Mouse (Mus musculus): ENCODE data around the gene Acadvl. TPM values are rescaled to one million over a fixed set of nuclear protein-coding genes. Genes with fewer than 3 reads are reported as not detected.
"Not testable (repeated sequence)": the region's sequence is repeated elsewhere in the genome, so short reads cannot be mapped to it uniquely, and the experiment has no call there.

The Acadvl gene
- total RNA-seq, 2 experiments from 2014 or later = 18.6 to 48.4 TPM

DNA sequence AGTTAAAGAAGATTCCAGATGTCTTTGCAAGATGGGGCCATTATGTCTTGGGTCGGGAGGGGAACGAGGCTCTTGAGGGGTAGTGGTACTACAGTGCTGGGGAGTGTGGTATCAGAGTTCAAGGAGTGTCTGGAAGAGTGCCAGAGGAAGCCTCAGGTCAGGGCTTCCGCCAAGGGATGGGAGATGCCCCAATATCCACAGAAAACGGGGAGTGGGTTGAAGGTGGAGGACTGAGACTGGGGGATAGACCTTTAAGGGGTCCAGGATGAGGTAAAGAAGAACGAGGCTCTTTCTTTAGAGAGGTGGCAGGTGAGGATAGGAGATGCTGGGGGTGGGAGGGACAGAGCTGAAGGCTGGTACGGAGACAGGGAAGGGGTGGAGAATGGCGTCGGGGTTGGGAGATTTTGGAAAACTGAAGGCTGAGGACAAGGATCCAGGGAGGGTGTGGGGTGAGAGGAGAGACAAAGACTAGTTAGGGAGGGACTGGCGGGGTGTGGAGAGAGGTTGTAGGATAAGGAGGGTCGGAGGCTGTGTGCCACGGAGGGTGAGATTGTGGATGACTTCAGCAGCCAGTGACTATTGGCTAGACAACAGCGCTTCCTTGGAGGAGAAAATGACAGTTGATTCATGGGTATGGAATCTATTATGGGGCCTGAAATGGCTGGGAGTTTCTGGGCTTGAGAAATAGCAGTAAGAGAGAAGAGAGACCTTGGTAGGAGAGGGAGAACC is 13.4 kb upstream of the Acadvl start:
- ATAC-seq (replicated peaks; ENCODE audit: low FRiP score, poor library complexity, severe bottlenecking) = no peak

DNA sequence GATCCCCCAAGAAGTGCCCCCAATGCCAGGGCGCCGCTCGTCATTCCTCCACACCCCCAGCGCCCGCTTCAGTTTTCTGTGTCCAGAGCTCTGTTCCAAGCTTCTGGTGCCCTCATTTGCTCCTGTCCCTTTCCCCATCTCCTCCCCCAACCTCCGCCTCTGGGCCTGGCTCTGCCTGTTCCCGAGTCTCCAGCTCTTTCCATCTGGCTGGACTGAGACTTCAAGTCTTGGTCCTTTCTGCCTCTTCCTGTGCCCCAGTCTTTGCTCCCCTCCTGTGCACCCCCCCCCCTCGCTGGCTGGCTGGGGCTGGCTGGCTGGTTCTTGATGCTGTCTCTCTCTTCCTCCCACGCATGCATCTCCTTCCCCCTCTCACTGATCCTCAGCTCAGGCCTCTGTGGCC is 12.2 kb upstream of the Acadvl start:
- no peak for ATAC-seq (replicated peaks; ENCODE audit: low FRiP score, poor library complexity, severe bottlenecking)

DNA sequence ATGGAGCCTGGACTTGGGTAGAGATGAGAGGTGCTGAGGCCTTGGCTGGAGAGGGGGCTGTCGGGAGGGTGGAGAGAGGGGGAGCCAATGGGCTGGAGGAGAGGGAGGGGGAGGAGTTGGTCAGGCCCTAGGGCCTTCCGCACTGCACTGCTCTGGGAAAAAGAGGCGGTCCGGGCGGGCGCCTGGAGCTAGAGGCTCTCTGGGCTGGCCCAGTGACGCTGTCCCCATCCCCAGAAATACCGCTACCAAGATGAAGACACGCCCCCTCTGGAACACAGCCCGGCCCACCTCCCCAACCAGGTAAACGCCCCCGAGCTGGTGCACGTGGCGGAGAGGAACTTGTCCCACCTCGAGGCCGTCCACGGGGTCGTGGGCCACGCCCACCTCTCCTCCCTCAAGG is 11.5 kb upstream of the Acadvl start:
- no peak for ATAC-seq (replicated peaks; ENCODE audit: low FRiP score, poor library complexity, severe bottlenecking)

DNA sequence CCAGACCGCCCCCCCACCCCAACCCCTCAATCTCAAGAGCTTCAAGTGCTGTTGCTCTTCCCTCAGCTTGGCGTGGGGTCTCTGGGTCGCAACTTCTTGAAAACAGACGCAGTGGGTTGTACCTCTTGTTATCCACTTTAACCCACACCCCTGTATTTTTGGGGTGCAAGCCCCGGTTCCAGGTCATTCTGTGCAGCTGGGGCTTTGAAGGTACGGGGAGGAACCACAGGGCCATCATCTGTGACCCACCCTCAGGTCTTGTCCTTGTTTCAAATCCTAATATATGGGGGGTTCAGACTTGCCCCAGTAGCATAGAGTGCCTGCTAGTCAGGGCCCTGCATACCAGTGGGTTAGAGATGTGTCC is 8.9 kb upstream of the Acadvl start:
- ATAC-seq (replicated peaks; ENCODE audit: low FRiP score, poor library complexity, severe bottlenecking) = no peak

DNA sequence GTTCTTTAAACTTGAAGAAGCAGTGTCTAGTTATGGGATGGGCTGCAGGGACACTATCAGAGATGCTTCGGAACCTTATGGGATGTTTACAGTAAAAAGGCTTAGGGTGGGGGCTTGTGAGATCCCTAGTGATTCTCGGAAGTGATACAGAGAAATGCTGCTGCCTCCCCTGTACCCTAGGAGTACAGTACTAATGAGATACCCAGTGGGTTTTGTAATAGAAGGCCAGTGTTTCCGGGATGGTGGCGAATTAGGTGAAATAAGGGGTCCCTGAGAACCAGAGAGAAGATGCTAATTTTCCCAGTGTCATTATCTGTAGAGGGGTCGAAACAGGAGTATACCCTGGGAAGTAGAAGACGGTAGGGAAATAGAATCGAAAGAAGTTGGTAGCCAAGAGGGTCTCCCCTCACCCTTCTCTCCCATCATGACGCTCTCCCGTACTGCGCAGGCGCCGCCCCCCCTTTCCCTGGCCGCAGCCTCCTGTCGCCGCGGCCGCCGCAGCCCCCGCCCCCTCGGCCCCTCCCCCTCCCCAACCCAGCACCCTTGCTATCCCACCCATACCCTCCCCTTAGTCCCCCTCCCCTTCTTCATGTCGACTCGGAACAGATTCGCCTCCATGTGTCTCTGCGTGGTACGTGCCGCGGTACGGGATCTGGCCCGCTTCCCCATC is 8.4 kb upstream of the Acadvl start:
- no peak for ATAC-seq (replicated peaks; ENCODE audit: low FRiP score, poor library complexity, severe bottlenecking)

DNA sequence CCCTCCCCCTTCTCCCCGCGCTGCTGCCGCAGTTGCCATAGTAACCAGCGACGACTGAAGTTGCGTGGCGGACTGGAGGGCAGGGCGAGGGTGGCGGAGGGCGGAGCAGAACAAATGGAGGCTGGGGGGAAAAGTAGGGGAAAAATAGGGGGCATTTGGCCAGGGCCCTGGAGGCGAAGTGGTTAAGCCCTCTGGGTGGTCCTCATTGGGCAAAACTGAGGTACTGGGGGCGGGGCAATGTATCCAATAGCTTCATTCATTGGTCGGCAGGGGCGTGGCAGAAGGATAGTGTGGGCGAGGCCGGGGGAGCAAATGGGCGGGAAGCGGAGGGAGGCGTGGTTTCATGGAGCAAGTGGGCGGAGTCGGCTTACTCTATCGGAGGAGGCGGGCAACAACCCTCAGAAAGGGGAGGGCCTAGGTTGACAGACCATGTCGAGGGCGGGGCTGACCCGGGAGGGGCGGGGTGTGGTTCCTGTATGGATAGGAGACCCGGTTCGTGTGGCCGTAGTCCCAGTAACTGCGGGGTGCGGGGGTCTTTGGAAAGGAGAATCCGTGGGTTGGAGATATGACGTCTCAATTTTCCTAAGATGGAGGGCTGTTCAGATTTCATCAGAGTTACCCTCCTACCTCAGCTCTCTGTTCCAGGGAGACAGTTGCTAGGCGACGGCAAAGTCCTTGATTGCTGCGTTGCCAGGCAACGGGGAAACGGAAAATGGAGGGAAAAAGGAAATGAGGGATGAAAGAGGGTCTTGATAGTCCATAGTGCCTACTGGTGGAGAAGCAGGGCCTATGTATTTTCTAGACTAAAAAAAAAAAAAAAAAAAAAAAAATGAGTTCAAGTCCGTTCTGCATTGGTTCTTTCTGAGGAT is 6.3 kb upstream of the Acadvl start:
- ATAC-seq (replicated peaks; ENCODE audit: low FRiP score, poor library complexity, severe bottlenecking) = peak; percentile 82

DNA sequence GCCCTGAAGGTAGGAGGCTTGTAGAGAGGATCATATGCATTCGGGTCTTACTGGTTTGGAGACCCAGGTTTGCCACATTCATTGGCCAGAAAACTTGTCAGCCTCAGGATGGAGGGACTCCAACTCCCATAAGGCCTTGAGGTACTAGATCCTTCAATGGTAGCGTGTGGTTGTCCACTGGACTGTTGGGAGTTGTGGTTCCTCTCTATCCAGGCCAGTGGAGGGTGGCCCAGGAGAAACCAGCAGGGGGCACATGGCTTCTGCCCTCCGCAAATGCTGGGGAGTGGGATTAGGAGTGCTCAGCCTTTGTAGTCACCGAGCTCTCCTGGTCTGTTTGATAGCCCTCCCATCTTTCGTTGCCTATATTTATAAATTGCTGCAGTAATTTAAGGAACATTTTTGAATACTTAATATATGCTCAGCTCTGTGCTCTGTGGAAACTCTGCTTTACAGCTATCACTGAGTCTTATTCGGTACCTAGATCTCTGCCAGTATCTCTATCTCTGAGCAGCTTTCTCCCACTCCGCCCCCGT is 5.6 kb upstream of the Acadvl start:
- ATAC-seq (replicated peaks; ENCODE audit: low FRiP score, poor library complexity, severe bottlenecking) = peak; percentile 74

DNA sequence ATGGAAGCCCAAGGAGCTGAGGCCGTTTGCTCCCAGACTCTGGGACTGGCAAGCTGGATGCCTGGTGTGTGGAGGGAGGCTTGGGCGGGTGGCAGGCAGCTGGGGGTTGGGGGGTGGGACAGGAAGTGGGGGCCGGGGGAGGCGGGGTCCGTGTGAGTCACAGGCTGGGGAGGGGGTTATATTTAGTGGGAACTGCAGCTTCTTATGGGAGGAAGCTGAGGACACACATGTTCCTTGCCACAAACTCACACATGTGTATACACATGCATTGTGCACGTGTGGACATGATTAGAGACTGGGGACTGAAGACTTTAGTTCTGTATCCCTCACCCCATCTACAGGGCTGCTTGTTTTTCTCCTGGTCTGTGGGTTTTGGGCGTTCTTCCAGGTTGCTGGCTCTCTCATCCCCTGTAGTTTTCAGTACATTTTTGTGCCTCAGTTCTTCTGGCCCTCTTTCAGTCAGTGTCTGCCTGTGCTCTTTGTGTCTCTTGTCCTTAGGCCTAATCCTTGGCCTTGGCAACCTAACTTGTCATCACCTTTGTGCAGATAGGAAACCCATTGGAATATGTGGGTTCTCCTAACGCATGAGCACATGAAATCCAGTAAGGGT is 4.9 kb upstream of the Acadvl start:
- ATAC-seq (replicated peaks; ENCODE audit: low FRiP score, poor library complexity, severe bottlenecking) = no peak

DNA sequence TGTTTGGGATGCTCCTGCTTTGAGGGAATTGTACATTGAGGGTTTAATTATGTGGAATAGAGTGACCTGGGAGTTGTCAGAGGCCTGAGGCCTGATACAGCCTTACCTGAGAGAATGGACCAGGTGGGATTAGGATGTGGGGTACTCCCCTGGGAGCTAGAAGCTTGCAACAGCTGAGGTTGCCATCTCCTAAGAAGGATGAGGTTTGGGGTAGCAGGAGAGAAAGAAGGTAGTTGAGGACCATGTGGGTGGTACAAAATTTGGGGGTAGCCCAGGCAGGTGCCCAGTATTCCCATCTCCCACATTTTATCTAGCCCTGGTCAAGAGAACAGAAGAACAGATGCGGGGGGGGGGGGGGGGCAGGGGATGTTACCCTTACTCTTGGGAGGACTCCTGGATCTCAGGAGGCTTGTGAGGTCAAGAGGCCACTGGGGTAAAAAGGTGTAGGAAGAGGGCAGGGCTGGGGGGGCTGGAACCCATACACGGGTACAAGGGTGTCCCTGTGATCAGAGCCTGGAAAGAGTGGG is 4.3 kb upstream of the Acadvl start:
- ATAC-seq (replicated peaks; ENCODE audit: low FRiP score, poor library complexity, severe bottlenecking) = no peak

DNA sequence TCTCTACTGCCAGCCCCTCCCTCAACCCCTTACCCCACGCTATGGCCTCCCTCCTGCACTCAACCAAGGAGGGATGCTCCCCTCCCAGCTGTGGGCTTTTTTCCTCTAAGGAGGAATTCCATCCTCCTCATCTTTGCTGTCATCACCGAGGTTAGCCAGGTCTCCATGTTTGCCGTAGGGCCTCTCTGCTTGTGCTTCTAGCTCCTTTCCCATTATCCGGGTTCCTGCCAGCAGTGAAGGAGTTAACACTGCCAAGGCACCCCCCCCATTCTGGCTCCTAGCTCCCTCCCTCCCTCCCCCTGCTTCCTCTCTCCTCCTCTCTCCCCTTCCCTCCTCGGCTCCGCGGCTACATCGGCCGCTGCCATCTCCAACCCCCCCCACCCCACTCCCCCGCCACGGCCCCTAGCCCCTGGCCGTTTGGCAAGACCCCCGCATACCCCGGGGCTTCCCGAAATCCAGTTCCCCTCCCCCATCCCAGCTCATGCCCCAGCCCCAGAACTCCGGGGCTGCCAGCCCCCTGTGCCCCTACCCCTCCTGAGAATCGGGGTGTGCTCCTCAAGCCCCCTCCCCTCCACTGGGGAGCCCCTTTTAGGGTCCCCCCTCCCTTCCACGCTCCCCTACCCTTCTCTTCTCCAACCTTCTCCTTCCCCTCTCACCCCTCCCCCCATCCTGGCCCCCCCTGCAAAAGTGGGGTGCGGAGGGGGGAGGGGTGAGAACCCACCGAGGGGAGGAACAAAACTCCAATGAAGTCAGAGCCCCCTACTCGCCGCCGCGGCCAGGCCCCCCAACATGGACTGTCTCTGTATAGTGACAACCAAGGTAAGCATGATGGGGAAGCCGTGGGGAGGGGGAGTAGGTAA is 3.1 kb upstream of the Acadvl start:
- no peak for ATAC-seq (replicated peaks; ENCODE audit: low FRiP score, poor library complexity, severe bottlenecking)

DNA sequence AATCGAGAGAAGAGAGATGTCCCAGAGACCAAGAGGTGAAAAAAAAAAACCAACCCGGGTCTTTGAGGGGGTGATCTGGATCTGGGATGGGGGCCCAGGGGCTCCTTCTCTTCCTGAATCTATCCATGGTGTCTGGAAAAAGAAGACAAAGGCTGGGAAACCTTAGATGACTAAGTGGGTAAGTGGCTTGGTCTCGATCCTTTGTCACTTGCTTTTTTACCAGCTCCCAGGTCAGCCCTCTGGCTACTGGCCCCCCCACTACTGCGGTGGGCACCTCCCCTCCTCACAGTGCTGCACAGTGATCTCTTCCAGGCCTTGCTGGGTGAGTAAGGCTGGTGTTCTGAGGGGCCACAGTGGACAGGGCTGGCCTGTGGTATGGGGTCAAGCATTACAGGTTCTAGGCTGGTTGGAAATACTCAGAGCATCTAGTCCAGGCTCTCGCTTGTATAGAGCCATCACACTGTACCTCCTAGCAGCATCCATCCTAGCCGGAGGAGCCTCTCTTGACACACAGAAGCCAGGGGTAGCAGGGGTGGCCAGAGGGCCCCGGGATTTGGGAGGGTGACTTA is 2.1 kb upstream of the Acadvl start:
- ATAC-seq (replicated peaks; ENCODE audit: low FRiP score, poor library complexity, severe bottlenecking) = no peak

DNA sequence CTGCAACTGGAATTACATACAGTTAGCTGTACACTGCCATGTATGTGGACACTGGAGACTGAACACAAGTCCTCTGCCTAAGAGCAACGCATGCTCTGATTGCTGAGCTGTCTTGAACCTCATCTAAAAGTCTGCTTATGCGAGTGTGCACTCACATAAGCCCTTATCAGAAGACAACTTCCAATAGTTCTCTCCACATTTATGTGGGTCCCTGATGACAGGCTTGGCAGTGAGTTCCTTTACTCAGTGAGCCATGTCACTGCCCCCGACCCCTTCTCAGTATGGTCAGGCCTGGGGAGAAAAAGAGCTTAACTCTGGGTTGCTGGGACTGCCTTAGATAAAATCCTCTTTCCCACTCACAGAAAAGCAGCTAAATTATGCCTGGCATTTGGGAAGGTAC is 1.5 kb upstream of the Acadvl start, which contains the start of gene Dlg4:
Gene Dlg4, plus strand, starts transcription at position 274 of the 400 bp plus-strand sequence.
- ATAC-seq (replicated peaks; ENCODE audit: low FRiP score, poor library complexity, severe bottlenecking) = no peak

DNA sequence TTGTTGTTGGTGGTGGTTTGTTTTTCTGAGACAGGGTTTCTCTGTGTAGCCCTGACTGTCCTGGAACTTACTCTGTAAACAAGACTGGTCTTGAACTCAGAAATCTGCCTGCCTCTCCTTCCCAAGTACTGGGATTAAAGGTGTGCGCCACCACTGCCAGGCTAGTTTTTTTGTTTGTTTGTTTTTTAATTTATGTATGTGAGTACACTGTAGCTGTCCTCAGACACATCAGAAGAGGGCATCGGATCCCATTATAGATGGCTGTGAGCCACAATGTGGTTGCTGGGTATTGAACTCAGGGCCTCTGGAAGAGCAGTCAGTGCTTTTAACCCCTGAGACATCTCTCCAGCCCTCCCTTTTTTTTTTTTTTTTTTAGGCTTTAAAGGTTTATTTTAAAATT is 966 bp upstream of the Acadvl start:
- not testable (repeated sequence) for ATAC-seq (replicated peaks; ENCODE audit: low FRiP score, poor library complexity, severe bottlenecking)

DNA sequence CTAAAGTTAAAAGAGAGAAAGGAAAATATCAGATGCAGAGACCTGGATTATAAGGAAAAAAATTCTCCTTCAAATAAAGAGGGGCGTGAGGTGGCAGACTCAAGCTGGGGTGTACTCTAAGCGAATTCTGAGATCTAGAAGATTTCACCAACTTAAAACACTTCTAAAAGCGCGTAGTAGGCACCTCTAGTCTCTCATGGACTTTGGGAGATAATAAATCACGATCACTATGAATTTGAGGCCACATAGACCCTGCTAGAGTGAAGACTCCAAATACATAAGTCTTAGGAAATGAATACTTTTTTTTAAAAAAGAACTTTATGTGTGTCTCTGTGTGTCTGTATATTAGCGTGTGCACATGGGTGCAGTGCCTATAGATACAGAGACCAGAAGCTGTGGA is 466 bp upstream of the Acadvl start:
- no peak for ATAC-seq (replicated peaks; ENCODE audit: low FRiP score, poor library complexity, severe bottlenecking)

DNA sequence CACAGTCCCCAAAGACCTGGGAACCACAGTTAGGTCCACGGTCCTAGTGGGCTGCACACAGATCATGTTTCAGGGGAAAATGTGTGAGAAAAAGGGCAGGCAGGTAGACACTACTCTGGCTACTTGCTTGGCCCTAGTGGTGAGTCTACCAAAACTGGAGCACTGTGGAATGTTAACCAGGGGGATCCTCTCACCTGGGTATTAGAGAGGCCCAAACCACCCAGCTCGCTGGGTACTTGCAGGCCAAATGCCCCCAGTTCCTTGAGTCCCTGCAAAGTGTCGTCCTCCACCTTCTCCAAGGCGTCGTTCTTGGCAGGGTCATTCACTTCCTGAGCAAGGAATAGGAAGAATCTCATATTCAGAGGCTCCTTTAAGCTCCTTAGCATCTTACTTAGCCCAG is 1.2 kb downstream of the Acadvl start:
- ATAC-seq (replicated peaks; ENCODE audit: low FRiP score, poor library complexity, severe bottlenecking) = no peak

DNA sequence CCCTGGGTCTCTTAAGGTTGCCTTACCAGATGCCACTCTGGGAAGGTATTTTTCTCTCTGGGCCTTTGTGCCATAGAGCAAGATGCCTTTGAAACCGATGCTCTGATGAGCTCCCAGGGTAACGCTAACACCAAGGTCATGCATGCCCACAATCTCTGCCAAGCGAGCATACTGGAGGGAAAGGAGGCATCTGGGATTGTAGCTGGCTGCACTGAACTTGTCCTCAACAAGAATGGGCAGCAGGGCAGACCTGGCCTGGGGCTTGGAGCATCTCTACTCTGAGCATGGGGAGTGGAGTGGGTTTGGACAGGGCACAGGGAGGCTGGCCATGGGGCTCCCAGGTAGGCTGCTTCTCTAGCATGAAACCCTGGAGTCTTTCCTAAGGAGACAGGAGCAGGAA is 1.8 kb downstream of the Acadvl start:
- no peak for ATAC-seq (replicated peaks; ENCODE audit: low FRiP score, poor library complexity, severe bottlenecking)

DNA sequence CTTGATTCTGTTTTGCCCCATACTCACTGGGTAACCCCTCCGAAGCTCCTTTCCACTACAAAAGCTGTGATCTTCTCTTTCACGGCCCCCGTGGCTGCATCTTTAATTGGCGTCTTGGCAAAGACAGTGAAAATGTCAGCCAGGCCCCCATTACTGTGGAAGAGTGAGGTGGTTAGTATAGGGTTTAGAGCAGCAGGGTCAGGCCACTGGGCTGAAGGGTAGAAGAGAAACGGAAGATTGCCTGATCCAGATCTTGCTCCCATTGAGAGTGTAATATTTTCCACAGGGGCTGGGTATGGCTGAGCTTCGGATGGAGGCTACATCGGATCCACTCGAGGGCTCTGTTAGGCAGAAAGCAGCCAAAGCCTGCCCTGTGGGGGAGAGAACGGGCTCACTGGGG is 2.3 kb downstream of the Acadvl start:
- ATAC-seq (replicated peaks; ENCODE audit: low FRiP score, poor library complexity, severe bottlenecking) = no peak

DNA sequence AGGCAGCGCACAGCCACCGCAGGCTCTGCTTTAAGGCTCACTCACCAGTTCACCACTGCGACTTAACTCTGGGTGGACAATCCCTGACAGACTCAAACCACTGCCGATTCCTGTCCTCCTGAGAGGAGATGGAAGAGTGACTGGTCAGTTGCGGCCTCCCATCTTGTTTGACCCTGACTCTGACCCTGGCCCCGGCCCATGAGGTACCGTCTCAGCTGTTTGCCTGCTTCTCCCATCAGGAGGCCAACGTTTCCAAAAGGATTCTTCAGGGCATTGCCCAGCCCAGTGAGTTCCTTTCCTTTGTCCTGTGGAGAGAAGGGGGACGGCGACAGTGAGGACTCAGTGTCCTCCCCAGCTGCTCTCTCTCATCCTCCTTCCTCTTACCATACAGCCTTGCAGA is 4.2 kb downstream of the Acadvl start:
- no peak for ATAC-seq (replicated peaks; ENCODE audit: low FRiP score, poor library complexity, severe bottlenecking)

DNA sequence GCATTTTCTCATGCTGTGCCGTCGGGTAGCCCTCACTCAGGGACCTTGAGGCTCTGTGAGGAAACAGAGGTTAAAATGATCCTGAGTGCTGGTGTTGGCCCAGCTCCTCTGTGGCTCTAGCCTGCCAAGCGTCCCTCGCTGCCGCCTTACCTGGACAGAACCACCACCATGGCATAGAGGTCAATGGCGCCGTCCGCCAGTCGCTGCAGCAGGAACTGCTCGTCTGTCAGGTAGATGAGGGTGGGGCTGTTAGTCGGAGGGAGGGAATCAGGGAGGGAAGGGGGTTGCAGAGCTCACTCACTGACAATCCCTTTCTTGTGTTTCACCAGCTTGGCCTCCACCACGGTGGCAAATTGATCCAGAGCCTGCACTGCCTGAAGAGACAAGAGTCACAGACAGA is 4.7 kb downstream of the Acadvl start:
- ATAC-seq (replicated peaks; ENCODE audit: low FRiP score, poor library complexity, severe bottlenecking) = no peak
